Mouse (Mus musculus) embryo, embryonic 9.5 days (tissue): ENCODE data around the gene Hrct1.

ENCODE experiments used
- DNase-seq: peaks from one replicate; pipeline ENCODE4 v3.0.0-alpha.2; 2017; ENCODE audit errors: extremely low spot score

Hrct1 gene

DNA sequence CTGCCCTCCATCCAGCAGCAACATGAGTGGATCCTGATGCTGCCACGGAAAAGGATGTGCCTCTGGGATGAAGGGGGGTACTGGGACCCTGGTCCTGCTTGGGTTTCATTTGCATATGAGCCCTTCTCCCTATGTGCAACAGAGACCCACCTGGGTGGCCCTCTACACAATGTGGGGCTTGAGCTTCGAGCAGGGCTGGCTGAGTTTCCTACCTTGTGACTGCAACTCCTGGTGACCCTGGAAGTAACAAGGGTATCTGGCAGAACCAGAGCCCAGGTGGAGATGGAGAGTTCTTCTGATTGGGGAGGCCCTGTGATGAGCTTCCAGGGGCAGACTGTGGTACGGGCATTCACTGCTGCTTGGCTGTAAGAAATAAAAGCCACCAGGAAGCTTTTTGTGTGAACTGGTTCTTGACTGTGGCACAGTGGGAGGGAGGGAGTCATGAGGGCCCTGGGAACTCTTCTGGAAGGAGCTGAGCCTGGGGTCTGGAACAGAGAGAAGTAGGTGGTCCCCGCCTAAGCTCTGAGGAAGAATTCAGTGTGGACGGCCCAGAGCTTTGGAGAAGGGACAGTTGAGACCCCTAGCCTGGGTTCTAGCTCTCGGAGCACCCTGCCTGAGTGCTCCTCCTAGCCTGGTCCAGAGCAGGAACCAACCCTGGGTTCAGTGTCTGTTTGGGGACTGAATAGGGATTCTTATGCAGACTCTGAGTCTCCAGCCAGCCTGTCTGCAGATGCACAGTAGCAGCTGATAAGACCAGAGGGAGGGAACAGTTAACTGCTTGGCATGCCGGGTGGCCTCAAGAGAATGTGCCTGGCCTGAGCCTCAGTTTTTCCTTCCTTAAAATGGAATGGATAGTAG, 959 bp downstream of the Hrct1 start:
- DNase-seq, result no peak

DNA sequence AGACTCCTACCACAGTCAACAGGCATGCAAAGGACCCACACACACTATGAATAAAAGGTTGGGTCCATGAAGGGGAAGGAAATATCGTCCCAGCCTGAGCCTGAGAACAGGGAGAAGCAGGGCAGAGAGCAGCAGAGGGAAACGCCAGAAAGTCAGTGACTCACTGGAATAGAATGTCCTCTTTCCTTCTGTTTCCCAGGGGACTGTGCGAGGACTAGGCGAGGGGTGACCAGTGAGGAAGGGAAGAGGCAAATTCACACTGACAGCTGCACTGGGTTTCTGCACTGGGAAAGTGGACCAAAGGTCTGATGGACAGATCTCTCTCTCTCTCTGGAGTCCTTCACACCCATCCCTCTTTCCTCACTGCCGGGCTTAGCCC, 1.6 kb downstream of the Hrct1 start:
- DNase-seq, result no peak

DNA sequence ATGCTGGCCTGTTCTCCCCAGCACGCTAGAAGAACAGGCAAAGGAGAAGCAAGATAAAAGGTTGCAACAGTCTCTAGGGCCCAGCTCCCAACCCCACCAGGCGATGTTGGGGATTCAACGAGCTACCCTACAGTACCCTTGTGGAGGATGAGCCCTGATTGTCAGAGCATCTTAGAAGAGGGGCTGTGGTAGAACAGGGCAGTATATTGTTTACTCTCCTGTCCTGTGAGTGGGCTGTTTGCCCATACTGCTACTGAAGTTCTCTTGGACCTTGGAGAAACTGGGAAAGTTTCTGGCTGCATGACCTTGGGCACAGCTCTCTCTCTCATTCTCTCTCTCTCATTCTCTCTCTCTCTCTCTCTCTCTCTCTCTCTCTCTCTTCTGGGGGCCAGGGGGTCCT, 2.1 kb downstream of the Hrct1 start:
- DNase-seq, result no peak

DNA sequence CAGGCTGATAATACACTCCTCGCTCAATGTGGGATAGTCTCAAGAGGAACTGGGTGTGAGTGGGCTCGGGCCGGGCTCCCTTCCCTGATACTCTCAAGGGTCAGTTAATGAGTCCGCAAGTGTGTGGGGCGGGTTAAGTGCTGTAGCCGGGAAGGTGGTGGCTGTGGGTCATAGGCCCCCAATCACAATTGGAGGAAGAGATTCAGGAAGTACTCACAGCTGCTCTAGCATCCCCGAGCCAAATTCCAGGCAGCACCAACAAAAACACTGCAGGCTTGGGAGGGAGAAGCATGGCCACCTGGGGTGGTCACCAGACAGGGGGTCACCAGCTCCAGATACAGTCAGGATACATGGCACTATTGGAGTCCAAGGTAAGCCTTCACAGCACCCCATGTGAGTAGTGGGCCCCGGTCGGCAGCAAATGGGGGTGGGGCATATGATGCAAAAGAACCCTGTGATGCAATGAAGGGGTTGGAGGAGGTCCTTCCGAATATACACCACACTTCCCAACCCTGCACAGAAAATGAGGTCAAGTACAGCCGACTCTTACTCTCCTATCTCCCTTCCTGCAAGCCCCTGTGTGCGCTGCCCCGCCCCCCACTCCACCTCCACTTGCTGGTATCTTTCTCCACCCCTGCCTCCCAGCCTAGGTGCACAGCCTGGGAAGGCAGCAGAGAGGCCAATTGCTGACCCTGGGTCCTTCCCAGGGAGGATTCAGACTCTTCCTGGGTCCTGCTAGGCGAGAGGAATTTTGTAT, 3.0 kb downstream of the Hrct1 start, which contains the start of gene Spaar:
Gene Spaar (plus strand): TSS at position 241 of the 757 bp plus-strand sequence.
- DNase-seq, result no peak

DNA sequence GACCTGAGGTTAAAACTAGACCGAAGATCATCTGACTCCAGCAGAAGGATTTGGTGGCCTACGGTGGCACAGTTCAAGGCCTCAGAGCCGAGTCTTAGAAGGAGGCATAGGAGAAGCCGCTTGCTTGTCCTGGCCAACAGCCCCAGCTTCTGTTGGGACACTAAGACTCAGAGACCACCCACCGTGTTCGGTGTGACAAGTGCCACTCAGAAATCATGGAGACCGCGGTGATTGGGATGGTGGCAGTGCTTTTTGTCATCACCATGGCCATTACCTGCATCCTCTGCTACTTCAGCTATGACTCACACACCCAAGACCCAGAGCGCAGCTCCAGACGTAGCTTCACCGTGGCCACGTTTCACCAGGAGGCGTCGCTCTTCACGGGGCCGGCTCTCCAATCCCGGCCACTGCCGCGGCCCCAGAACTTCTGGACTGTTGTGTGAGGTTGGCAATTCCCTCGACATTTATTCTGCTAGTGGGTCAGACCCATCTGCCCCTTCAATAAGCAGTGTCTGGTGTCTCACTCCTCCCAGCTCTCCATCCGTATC, 3.8 kb downstream of the Hrct1 start:
- DNase-seq, result no peak

DNA sequence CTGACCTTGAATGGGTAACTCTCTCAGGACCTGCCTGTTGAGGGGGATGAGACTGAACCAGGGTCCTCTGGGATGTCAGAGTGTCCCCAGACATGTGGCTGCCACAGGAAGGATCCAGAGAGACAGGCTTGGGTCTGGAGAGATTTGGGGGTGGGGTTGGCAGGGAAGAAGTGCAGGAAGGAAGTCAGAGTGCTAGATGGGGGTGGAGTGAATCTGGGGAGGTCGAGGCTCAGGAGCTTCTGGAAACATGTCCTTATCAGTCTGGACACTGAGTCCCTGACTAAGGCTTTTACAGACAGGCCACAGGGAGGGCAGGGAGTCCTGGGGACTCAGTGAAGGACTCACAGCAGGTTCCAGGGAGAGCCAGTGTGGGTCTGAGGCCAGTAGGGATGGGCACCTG, 5.2 kb downstream of the Hrct1 start:
- no peak for DNase-seq

DNA sequence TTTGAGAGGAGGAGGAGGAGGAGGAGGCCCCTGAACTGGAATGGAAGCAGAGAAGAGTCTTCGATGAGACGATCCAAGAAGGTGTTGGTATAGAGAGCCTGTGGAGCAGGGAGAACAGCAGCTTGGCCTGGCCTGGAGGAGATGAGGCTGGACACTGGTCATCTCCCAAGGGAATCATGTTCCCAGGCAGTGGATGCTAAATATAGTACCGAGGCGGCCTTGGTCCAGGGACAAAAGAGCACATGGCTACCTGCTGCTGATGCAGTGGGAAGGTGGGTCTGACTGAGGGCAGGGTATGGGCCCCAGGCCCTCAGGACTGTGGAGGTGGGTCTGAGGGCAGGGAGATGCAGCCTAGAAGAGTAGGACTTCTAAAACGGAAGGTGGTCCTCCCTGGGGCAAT, 6.2 kb downstream of the Hrct1 start:
- no peak for DNase-seq

DNA sequence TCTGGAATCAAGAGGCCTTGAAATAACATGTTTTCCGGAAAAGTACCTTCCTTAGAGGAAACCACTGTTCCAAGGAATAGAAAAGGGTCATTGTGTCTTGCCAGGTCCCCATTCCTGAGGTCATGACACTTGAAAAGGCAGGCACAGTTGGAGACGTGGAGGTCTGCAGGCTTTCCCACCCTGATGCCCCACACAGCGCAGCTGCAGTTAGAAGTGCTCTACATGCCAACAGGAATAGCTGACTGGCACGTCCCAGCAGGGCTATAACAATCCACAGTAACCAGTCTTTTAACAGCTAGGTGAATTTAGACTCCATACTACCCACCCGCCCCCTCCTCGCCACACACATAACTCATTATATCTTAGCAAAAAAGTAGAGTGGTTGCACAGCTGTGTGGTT, 10.2 kb downstream of the Hrct1 start:
- DNase-seq, result no peak

DNA sequence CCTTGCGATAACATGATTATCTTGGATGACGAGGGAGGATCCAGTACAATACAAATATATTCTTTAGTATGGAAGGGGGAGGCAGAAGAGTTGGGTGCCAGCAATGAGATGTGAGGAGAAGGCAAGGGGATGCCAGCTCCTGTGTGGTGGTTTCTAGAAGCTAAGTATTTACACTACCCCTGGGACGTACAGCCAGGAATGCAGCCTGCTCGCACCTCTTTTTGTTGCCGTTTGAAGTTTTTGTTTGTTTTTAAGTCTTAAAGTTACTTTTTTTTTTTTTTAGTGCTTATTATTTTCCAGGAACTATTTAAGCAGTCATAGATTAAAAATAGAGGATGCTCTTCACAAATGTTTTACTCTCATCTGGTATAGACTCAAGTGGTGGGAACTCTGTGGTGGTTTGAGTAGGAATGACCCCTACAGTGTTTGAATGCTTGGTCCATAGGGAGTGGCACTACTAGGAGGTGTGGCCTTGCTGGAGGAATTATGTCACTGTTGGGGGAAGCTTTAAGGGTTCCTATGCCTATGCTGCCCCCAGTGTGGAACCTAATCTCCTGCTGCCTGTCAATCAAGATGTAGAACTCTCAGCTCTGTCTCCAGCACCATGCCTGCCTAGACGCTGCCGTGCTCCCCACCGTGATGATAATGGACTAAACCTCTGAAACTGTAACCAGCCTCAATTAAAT, 12.1 kb downstream of the Hrct1 start:
- DNase-seq, result no peak

DNA sequence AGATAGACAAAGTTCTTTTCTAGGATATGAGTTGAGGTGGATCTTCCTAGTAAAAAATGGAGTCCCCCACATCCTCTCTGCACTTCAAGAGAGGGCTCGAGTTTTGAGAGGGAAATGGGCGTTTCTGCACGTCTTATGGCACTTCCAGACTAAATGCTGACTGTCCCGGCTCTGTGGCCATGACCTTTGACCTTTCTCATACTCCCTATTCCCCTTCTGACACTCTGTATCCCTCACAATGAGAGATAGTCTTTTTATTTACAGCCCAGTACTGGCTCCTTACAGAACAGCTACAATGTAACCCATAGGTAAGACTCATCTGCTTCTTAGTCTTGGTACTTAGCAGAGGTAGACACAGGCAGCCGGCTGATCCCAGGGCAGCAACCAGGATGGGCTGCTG, 14.5 kb downstream of the Hrct1 start:
- no peak for DNase-seq

DNA sequence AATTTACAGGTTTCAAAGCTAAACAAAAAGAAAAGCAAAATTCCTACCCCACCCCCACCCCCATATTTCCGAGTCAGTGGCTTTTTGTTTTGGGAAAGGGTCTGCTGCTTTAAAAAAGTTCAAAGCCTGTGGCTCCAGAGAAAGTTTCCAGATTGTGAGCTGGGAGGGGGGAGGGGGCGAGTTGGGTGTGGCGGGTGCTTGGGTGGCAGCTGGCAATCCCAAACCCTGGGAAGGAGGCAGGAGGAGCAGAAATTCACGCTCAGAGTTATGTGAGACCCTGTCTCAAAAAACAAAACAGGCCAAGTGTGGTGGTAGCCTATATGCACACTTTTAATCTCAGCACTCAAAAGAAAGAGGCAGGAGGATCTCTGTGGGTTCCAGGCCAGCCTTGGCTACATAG, 15.6 kb downstream of the Hrct1 start:
- no peak for DNase-seq

DNA sequence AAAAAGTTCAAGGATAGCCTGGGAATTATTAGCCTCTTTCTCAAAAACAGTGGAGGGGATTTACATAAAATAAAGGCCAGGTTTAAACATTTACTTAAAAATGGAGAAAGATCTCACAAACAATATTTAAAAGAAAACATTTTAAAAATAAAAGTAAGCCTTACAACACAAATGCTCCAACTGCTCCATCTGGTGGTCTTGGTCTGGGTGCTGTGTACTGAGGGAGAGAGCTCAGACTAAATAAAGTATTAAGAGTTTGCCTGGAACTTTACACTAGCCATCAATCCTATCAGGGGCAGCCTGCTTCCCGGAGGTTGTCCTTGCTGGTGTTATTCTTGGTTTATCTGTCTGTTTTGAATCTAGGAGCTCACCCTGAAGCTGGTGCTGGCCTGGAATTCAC, 16.1 kb downstream of the Hrct1 start:
- no peak for DNase-seq

DNA sequence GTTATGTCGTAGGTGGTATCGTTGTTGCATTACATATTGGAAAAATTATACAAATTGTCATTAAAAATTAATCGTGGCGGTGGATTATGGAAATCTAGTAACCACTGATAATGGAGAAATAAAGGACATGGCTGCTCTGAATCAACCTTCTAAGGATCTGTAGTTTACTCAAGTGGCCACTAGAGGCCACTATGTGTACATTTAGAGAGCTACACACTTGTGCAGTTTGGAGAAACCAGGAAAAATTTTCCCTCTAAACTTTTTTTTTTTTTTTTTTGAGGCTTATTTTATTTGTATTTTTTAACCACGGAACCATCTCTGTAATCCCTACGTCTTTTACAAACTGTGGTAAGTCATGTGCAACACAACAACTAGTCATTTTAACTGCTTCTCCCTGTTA, 18.2 kb downstream of the Hrct1 start:
- DNase-seq, result no peak

DNA sequence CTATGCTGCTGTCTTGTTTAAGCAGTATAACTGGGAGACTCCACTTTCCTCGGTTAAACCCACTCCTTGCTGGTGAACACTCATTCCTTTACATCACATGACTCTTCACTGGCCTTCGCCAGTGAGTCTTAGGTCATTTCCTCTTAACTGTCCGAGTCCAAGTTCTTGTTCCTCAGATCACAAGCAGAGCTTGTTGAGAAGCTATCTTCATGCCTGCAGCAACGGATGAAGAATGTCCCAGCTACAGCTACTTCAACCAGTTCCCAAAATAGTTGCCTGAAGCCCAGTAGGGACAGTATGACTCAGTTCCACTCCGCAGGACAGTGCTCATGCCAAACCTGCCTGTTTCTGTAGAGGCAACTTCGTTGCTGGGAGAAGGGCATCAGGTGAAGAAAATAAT, 30.2 kb downstream of the Hrct1 start:
- no peak for DNase-seq

DNA sequence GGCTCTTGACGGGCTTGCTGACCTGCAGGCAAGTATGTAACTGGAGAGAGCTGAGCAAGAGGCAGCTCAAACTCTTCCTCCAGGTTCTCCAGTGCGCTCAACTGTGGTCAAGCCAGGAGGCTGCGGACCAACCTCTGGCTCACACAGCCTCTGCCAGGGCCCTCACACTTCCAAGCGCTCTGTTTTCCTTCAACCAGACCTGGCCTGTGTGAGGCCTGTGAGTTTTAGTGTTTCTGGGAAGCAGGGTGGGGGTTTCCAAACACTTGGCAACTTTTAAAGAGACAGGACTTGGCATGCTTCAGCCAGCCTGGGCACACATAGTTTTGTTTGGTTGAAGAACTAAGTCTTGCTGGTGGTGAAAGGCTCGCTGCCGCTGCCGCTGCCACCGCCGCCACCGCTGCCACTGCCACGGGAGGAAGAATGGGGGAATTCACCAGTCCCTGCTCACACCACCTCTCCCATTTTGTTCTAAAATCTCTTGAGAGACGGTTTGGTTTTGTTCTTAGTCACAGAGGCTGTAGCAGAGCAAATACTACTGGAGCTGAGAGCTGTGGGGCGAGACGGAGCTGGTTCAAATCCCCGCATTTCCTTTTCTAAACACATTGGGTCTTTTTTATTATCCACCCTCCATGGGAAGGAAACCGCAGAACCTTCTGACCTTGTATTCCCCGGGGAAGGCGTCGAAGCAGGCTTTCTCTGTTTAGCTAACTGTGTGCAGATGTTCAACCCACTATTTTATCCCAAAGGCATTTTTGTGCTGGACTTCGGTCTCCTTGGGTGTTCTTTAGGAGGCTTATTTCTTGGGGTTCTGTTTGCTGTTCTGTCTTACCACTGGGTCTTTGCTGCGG, 32.8 kb downstream of the Hrct1 start:
- DNase-seq, result no peak

DNA sequence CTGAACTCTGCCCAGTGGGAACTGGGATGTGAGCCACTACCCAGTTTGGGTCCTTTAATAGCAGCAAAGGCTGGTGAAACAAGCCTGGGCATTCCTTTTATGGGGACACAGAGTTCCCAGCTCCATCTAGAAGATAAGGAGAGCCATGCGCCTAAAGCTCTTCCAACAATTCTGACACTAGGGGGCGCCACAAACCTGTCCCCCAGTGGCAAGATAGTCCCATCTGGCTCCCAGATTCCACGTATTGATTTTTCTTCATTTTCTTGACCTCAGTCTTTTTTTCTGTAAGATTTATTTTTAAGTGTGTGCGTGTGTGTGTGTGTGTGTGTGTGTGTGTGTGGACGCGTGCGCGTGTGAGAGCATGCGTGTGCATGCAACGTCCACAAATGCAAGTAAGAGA, 33.5 kb downstream of the Hrct1 start:
- no peak for DNase-seq

DNA sequence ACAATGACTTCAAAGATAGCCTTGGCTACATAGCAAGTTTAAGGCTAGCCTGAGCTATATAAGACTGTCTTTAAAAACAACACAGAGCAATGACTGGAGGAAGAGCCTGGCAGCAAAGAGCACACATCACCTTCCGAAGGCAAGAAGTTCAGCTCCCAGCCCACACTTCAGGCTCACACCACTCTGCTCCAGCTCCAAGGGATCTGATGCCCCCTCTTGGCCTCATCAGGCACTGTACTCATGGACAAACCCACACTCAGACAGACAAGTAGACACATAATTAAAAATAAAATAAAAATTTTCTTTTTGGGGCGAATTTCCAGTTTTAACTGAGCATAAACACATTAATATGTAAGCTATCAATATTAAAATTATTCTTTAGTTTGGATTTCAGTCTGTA, 34.3 kb downstream of the Hrct1 start:
- no peak for DNase-seq

DNA sequence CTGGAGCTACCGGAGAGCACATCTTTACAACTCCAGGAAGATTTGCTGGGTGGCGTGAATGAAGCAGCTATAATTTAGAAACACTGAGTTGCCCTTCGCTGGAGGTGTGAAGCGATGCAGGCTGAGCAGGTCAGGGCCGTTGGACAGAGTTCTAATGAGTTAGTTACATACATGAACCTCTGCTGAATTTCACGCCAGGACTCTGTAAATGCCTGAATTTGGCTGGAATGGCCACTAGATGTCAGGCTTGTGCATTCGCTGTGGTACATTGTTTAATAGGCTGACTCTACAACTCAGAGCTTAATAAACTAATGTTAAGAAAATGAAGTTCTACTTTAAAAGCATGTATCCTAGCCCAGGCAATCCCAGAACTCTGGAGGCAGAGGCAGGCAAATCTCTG, 36.4 kb downstream of the Hrct1 start:
- DNase-seq, result peak; percentile 48

DNA sequence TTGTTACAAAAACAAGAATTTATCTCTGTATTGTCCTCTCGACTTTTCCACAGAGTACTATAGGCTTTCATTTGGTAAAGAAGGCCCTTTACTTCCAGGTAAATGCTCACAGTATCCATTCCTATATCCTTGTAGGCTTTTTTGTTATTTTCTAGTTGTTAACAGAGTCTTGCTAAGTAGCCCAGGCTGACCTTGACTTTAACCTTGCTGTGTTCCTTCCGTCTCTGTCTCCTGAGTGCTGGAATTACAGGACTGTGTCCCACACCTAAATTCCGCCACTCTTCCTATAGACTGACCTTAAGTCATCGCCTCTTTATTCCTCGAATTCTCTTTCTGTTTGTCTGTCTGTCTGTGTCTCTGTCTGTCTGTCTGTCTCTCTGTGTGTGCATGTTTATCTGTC, 41.4 kb downstream of the Hrct1 start:
- no peak for DNase-seq

DNA sequence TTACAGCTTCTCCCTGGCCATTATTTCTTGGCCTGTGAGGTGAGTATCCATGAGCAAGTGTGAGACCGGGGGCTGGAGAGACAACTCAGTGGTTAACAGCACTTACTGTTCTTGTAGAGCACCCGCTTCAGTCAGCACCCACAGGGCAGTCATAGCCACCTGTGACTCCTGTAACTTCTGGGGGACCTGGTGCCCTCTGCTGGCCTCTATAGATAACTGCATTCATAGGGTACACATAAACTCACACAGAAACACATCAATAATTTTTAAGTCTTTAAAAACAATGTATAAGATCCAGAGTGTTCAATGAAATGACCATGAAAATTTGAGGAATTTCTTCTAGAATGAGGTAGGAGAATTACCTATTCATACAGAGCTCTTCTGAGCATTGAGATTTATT, 42.4 kb downstream of the Hrct1 start:
- DNase-seq, result no peak

DNA sequence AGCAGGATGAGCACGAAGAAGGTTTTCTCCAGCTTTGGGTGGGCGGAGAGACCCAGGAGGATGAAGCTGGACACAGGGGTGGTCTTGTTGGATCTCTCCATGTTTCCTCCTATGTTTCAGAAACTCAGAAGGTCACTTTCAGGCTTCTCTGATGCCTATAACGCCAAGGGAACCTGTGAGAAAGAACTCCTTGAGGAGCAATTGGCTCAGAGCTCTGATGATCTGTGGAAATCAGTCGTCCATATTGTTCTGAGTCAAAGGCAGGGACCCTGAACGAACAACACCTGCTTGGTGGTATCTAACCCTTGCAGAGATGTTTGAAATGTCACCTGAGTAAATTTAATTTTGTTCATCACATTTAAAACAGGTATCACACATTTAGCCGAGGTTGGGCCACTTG, 43.9 kb downstream of the Hrct1 start, which contains the start of gene Olfr159:
Gene Olfr159 (minus strand): TSS at position 101 of the 400 bp plus-strand sequence.
- no peak for DNase-seq
